Mouse (Mus musculus) cerebellum, adult 18-20 months (tissue): ENCODE data around the gene Mgat3.
A peak's percentile ranks its signal among the peaks of the same experiment; 100 is the strongest.

ENCODE experiments used
- DNase-seq, 2 experiments: peaks; one replicate each; pipeline ENCODE4 v3.0.0; 2021

Mgat3 gene

GRCm38 (mm10) chr15:80152663-80153062 is 20.9 kb upstream of the Mgat3 start:
- no peak for DNase-seq

GRCm38 (mm10) chr15:80153757-80154156 is 19.8 kb upstream of the Mgat3 start:
- DNase-seq: no peak

DNA sequence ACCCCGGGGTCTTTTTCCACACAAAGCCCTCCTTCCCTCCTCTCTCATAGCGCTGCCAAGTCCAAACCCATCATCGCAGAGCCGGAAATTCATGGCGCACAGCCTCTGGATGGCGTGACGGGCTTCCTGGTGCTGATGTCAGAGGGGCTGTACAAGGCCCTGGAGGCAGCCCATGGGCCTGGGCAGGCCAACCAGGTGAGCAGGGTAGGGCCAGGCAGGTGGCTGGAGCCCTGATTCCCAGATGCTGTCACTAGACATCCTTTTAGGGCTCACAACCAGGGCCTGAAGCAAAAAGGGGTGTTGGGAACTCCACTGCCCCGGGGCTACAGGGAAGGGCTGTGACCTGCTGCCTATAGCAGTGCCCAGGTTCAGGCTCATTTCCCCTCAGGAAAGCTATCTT is 17.8 kb upstream of the Mgat3 start:
- no peak for DNase-seq

- DNase-seq: no peak
Observed at GRCm38 (mm10) chr15:80157197-80157943, 16.2 kb upstream of the Mgat3 start.

GRCm38 (mm10) chr15:80158001-80158706 is 15.4 kb upstream of the Mgat3 start:
- no peak for DNase-seq

GRCm38 (mm10) chr15:80158707-80159090 is 14.8 kb upstream of the Mgat3 start:
- no peak for DNase-seq

DNA sequence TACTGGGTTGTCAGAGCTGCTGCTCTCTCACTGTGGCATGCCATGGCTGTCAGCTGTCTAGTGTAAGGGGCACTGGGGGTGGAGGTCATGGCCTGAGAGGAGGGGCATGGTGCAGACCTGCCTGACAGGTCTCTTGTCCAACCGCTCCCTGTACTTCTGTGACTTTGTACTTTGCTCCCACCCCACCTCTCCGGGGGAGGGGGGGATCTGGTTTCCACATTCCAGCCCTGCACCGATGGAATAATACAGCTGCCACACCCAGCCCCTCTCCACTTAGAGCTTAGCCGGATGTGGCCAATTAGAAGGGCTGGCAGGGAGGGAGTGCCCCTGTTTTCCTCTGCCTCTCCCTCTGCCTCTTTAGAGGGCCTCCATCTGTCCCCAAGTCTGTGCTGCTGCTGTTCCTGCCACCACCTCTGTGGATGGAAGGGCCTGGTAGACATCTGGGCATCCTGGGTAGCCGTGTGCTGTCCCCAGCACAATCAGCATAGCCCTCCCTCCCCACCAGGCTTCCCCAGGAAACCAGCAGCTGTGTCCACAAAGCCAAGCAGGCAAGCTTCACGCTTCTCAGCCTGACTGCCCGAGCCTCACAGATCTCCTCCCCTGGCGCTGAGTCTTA is 14.1 kb upstream of the Mgat3 start:
- no peak for DNase-seq

- no peak for DNase-seq
Observed at GRCm38 (mm10) chr15:80160223-80160622, 13.3 kb upstream of the Mgat3 start.

GRCm38 (mm10) chr15:80160726-80161125 is 12.8 kb upstream of the Mgat3 start:
- peak; percentile 49 to 55 for DNase-seq

DNA sequence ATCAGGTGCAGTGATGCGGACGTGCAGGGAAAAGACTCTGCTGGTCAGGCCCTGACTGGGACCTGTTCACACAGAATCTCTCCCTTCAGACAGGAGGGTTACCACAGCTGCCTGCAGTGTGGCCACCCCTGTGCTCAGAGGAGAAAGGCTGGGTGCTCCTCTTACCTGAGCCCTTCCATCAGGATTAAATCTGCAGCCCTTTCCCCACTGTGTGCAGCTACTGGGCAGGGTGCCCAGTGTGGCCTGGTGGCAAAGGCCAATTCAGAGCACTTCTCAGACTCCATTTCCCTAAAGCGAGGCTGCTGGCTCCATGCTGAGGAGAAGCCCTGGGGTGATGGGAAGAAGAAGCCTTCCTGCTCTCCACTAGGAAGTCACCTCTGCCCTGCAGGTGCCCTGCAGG is 12.3 kb upstream of the Mgat3 start:
- no peak for DNase-seq

DNA sequence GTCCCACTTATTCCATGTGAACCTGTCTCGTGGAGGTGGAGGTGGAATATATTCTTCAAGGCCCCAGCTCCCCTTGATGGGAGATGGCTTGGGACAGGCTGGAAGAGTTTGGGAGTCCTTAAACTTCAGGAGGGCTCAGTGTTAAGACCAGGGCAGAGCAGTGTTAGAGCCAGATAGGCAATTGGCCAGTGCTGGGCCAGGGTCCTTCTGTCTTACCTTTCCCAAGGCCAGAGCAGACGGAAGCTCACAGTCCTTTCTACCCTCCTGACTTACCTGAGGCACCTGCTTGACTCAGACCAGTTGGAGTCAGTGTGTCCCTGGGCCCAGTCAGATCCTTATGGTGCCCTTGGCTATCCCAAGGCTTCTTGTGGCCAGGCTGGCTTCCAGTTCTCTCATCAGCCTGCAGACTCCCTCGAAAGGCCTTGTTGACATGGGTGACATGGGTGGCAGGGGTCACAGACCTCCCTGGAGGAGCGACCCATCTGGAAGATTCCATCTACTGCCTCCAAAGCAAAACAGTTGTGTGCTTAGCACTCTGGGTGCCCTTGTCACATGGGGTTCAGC is 11.0 kb upstream of the Mgat3 start:
- DNase-seq: peak in 1 of 2 experiments; percentile 47

GRCm38 (mm10) chr15:80163274-80163673 is 10.2 kb upstream of the Mgat3 start:
- peak; percentile 97 to 98 for DNase-seq

- no peak for DNase-seq
Observed at GRCm38 (mm10) chr15:80163716-80164115, 9.8 kb upstream of the Mgat3 start.

- peak; percentile 77 to 85 for DNase-seq
Observed at GRCm38 (mm10) chr15:80165396-80165795, 8.1 kb upstream of the Mgat3 start.

DNA sequence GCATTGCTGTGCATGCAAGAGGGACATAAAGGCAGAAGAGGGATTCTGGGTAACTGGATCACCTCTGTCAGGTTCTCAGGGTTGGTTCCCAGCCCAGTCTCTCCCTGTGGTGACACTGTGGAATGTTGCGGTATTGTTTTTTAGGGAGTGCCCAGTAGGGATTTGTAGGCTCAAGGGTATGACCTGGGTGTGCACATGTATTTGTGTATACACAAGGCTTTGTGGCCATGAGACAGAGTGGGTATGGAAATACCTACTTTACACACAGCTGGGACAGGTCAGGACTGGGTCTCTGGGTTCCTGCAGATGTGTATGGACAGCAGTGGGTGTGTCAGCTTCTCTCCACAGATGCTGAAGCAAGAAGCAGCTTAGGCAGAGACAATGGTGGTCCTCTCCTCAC is 4.0 kb upstream of the Mgat3 start:
- DNase-seq: no peak

- peak; percentile 53 to 58 for DNase-seq
Observed at GRCm38 (mm10) chr15:80170357-80170756, 3.2 kb upstream of the Mgat3 start.

DNA sequence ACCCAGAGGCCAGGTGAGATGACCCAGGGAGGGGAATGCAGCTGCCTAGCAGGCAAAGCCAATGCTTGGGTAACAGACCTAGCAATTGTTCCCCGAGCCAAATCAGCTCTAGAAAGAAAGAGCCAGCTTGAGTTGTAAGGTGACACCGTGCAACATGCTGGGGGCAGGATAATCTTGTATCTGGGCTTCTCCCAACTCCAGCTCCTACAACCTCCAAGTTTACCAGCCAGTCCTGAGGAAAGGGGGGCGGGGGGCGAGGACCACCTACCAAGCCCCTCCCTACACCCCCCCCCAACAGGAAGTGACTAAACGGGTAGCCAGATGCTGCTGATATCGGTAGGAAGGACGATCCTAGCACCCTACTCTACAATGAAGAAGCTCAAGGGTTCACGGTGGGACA is 2.2 kb upstream of the Mgat3 start:
- no peak for DNase-seq

DNA sequence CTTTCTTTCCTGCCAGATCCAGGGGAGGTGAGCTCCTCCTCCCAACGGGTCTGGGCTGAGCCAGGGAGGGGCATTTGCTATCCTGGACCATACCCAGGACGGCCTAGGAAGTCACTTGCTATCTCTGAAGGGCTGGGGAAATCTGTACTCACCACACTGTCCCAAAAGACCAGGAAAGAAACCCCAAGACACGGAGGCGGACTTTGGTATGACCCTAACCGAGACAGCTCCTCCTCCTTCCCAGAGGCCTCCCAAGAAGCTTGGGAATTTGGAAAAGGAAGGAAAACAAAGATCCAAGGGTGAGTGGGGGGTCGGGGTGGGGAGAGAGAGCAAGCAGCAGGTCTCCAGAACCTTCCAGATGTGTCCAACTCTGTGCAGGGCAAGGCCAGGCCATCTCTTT is 1.7 kb upstream of the Mgat3 start:
- DNase-seq: no peak

DNA sequence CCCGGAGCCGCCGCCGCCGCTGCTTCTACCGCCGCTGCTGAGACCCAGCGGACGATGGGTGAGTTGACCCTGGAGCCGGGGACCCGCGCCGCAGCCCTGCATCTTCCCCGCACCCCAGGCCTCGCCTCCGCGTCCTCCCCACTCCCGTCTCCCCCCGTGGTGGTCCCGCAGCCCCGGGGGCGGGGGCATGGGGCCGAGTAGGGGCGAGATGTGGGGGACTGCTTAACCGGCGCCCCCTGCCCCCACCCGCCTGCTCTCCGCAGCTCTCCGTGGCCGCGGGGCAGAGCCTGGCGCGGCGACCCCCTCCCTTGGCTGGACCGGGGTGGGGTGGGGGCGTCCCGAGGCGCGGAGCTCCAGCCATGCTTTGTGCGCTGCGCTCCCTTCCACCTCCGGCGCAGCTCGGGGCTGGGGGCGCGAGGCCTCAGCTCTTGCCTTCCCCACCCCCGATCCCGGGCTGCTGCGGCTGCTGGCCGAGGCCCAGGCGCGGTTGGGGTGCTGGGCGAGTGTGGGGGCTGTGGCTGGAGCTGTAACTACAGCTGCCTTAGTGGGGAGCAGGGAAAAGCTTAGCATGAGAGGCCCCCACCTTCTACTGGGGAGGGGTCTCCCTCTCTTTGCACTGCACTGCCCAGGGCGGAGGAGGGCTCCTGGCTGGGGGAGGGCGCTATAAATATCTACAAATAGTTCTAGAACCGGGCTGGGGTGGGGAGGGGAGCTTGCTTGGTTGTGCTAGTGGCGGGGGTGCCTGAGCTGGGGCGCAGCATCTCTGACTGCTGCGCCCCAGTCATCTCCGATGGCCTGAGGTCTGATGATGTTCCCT is 468 bp downstream of the Mgat3 start:
- peak; percentile 56 to 66 for DNase-seq

- peak; percentile 58 to 65 for DNase-seq
Observed at GRCm38 (mm10) chr15:80174598-80174875, 1.0 kb downstream of the Mgat3 start.

DNA sequence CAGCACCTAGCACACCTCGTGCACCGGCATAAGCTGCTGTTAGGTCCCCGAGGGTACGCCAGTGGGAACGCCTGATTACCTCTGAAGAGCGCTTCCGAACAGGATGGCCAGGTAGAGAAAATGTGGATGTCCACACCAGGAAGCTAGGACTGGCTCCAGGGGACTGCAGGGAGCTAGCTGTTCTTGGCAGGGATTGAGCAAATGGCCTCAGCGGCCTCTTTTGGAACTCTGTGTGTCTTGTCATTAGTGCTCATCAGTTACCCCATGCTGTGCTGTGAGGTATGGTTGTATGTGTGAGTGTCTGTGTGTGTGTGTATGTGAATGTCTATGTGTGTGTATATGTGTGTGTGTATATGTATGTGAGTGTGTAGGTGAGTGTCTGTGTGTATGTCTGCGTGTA is 1.8 kb downstream of the Mgat3 start:
- DNase-seq: peak; percentile 71 to 73

GRCm38 (mm10) chr15:80175756-80176155 is 2.2 kb downstream of the Mgat3 start:
- DNase-seq: no peak

GRCm38 (mm10) chr15:80181561-80181960 is 8.0 kb downstream of the Mgat3 start:
- DNase-seq: no peak
